Mouse (Mus musculus): ENCODE measurements around the gene Tekt4. TPM values are rescaled to one million over a fixed set of nuclear protein-coding genes. Genes with fewer than 3 reads are reported as not detected.

The Tekt4 gene
- polyA plus RNA-seq, 1 experiment = 1.1 TPM

- H3K27ac ChIP-seq (ENCODE audit: insufficient read depth, low read length) = no peak overlapping the region
- no peak overlapping the region for H3K4me3 ChIP-seq (ENCODE audit: insufficient read depth, low read length)
- TF ChIP-seq POLR2A (IDR thresholded peaks at IDR 0.05; ENCODE audit: extremely low read depth, insufficient read depth, low read length) = no peak
- H3K4me1 ChIP-seq (ENCODE audit: control insufficient read depth, insufficient read depth, low read length) = no peaks in the 10 kb centered on the region
Measured at GRCm38 (mm10) chr17:25447865-25448264, 6.5 kb upstream of the Tekt4 start.

GRCm38 (mm10) chr17:25450329-25450728 lies 4.1 kb upstream of the Tekt4 start:
- peaks cover 3% of the 10 kb centered on the region; the same call in 1 of the 2 replicates for H3K4me1 ChIP-seq (ENCODE audit: control insufficient read depth, insufficient read depth, low read length)
- TF ChIP-seq POLR2A (IDR thresholded peaks at IDR 0.05; ENCODE audit: extremely low read depth, insufficient read depth, low read length) (no peak), CTCF (IDR thresholded peaks at IDR 0.05; ENCODE audit: extremely low read depth, insufficient read depth, low read length) (no peak)

GRCm38 (mm10) chr17:25452246-25452965 lies 2.0 kb upstream of the Tekt4 start:
- Histone ChIP-seq H3K27ac (ENCODE audit: insufficient read depth, low read length) (no peak overlapping the region), H3K4me1 (ENCODE audit: control insufficient read depth, insufficient read depth, low read length) (peaks cover 8% of the 10 kb centered on the region), H3K4me3 (ENCODE audit: insufficient read depth, low read length) (no peak overlapping the region)
- TF ChIP-seq POLR2A (IDR thresholded peaks at IDR 0.05; ENCODE audit: extremely low read depth, insufficient read depth, low read length) (no peak), CTCF (IDR thresholded peaks at IDR 0.05; ENCODE audit: extremely low read depth, insufficient read depth, low read length) (no peak)

More at GRCm38 (mm10) chr17:25450329-25450728, 4.1 kb upstream of the Tekt4 start:
- H3K4me3 ChIP-seq (ENCODE audit: insufficient read depth, low read length) = no peak overlapping the region
- H3K27ac ChIP-seq (ENCODE audit: insufficient read depth, low read length) = no peak overlapping the region

DNA sequence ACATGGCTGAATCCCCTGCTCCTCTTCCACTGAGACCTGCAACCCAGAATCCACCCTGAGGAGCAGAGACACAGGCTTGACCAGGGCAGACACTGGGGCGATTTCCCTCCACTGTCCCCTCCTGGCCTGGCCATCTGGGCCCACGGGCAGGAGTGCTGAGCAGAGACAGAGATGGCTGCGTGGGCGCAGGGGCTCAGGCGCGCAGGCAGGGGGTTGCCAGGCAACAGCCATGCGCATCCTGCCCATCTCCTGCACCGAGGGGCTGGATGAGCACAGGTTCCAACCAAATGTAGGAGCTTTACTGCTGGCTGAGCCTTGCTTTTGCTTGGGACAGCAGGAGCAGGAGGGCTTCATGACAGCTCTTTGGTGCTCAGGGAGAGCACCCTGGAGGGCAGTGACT lies 2.1 kb downstream of the Tekt4 start:
- TF ChIP-seq POLR2A (IDR thresholded peaks at IDR 0.05; ENCODE audit: extremely low read depth, insufficient read depth, low read length) (peak; percentile 61; the same call in 1 of the 2 replicates), CTCF (IDR thresholded peaks at IDR 0.05; ENCODE audit: extremely low read depth, insufficient read depth, low read length) (no peak)
- H3K27ac ChIP-seq (ENCODE audit: insufficient read depth, low read length) = no peak overlapping the region

GRCm38 (mm10) chr17:25462236-25462875 lies 7.9 kb downstream of the Tekt4 start:
- Histone ChIP-seq H3K27ac (ENCODE audit: insufficient read depth, low read length) (no peak overlapping the region), H3K4me1 (ENCODE audit: control insufficient read depth, insufficient read depth, low read length) (0 out of 2 replicates have a peak, but pooled peaks cover 3% of the 10 kb centered on the region), H3K4me3 (ENCODE audit: insufficient read depth, low read length) (no peak overlapping the region)
- TF ChIP-seq POLR2A (IDR thresholded peaks at IDR 0.05; ENCODE audit: extremely low read depth, insufficient read depth, low read length) (no peak), CTCF (IDR thresholded peaks at IDR 0.05; ENCODE audit: extremely low read depth, insufficient read depth, low read length) (no peak)

More for the DNA sequence above, 2.1 kb downstream of the Tekt4 start:
- Histone ChIP-seq H3K4me3 (ENCODE audit: insufficient read depth, low read length) (no peak overlapping the region), H3K4me1 (ENCODE audit: control insufficient read depth, insufficient read depth, low read length) (peaks cover 11% of the 10 kb centered on the region)

DNA sequence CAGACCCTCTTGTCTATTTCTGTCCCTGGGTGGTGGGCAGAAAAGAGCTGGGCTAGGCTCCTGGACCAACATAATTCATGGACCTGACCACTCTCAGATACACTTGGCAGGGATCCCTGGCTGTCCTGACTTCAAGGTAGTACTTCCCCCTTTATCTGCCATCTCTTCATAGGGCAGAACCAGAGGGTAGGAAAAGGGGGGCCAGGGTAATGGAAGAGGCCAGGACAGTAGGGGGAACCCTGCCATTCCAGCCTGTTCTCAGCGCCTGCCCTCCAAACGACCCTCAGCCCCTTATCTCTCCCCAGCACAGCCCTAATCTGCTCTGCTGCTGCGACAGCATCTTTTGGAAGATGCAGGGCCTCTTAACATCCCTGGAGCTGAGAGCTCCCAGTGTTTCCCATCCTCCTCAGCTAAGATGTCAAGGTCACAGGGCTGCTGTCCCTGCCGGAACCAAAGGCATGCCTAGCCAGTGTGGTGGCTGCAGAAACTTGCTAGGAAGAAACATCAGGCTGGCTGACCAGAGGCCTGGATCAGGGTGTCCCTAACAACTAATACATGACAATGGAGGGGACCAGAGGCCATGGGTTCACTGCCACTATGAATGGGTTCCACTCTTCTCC lies 9.0 kb downstream of the Tekt4 start:
- H3K4me1 ChIP-seq (ENCODE audit: control insufficient read depth, insufficient read depth, low read length) = no peaks in the 10 kb centered on the region
- H3K27ac ChIP-seq (ENCODE audit: insufficient read depth, low read length) = no peak overlapping the region
- no peak overlapping the region for H3K4me3 ChIP-seq (ENCODE audit: insufficient read depth, low read length)
- TF ChIP-seq CTCF (IDR thresholded peaks at IDR 0.05; ENCODE audit: extremely low read depth, insufficient read depth, low read length) = no peak
- no peak for TF ChIP-seq POLR2A (IDR thresholded peaks at IDR 0.05; ENCODE audit: extremely low read depth, insufficient read depth, low read length)

- H3K4me3 ChIP-seq (ENCODE audit: insufficient read depth, low read length) = no peak overlapping the region
- TF ChIP-seq CTCF (IDR thresholded peaks at IDR 0.05; ENCODE audit: extremely low read depth, insufficient read depth, low read length) = no peak
- no peak for TF ChIP-seq POLR2A (IDR thresholded peaks at IDR 0.05; ENCODE audit: extremely low read depth, insufficient read depth, low read length)
- no peak overlapping the region for H3K27ac ChIP-seq (ENCODE audit: insufficient read depth, low read length)
- H3K4me1 ChIP-seq (ENCODE audit: control insufficient read depth, insufficient read depth, low read length) = no peaks in the 10 kb centered on the region
Measured at GRCm38 (mm10) chr17:25464091-25464490, 9.7 kb downstream of the Tekt4 start.

DNA sequence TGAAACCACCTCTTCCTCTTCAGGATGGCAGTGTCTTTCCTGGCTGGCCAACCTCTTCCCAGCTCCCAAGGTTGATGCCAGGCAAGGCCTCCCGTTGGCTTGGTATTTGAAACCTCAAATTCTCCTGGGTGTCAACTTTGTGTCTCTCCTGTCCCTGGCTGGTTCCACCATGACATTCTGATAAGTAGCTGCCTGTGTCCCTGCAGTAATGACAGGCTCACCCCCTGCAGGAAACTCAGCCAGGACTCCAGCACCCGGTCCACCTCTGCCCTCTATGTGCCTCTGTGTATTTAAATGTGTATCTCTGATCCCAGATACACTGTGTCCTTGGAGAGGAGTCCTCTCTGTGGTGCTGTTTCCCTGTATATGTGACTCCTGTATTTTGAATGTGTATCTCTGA lies 11.8 kb downstream of the Tekt4 start:
- H3K4me3 ChIP-seq (ENCODE audit: insufficient read depth, low read length) = no peak overlapping the region
- H3K4me1 ChIP-seq (ENCODE audit: control insufficient read depth, insufficient read depth, low read length) = no peaks in the 10 kb centered on the region
- no peak for TF ChIP-seq CTCF (IDR thresholded peaks at IDR 0.05; ENCODE audit: extremely low read depth, insufficient read depth, low read length)
- no peak for TF ChIP-seq POLR2A (IDR thresholded peaks at IDR 0.05; ENCODE audit: extremely low read depth, insufficient read depth, low read length)
- H3K27ac ChIP-seq (ENCODE audit: insufficient read depth, low read length) = no peak overlapping the region

DNA sequence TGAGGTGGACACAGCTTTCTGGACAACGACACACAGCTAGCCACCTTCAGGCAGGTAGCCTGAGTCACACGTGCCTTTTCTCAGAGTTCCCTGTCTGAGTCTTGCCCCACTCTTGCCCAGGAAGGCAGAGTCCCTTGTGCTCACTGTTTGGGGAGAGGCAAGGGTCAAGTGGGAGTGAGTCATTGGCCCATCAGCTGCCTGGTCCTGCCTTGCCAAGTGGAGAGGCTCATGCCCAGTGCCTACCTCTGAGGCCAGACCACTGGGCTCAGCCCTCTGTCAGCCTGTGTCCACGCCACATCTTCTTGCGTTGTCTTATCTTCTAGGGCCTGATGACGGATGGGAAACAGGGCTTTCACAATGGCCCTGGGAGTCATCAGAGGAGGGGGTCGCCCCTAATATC lies 13.4 kb downstream of the Tekt4 start:
- no peaks in the 10 kb centered on the region for H3K4me1 ChIP-seq (ENCODE audit: control insufficient read depth, insufficient read depth, low read length)
- H3K27ac ChIP-seq (ENCODE audit: insufficient read depth, low read length) = no peak overlapping the region
- no peak overlapping the region for H3K4me3 ChIP-seq (ENCODE audit: insufficient read depth, low read length)
- TF ChIP-seq CTCF (IDR thresholded peaks at IDR 0.05; ENCODE audit: extremely low read depth, insufficient read depth, low read length) = no peak
- TF ChIP-seq POLR2A (IDR thresholded peaks at IDR 0.05; ENCODE audit: extremely low read depth, insufficient read depth, low read length) = no peak

Data from cortical plate, adult 2 months (tissue).